Mouse (Mus musculus) heart, postnatal 10 days (tissue): Measurements from ENCODE around the gene Iqce. TPM values are rescaled to one million over a fixed set of nuclear protein-coding genes. Genes with fewer than 3 reads are reported as not detected.
A peak's percentile ranks its signal among the peaks of the same experiment; 100 is the strongest.

ENCODE experiments used
- DNase-seq, 2 experiments: peaks; one replicate each; pipeline ENCODE4 v3.0.0; 2021
- intact Hi-C: fragments of 180-260 bp; cut with DNase I; formaldehyde crosslinking; loops from one replicate; pipeline ENCODE4 v1.15.1; 2025
- total RNA-seq, 2 experiments: library from RNA; stranded (reverse); gene quantifications; 2 replicates each; pipeline ENCODE4 v1.2.3; 2021

The Iqce gene
- total RNA-seq, 2 experiments from 2014 or later, result 10.5 to 10.9 TPM

DNA sequence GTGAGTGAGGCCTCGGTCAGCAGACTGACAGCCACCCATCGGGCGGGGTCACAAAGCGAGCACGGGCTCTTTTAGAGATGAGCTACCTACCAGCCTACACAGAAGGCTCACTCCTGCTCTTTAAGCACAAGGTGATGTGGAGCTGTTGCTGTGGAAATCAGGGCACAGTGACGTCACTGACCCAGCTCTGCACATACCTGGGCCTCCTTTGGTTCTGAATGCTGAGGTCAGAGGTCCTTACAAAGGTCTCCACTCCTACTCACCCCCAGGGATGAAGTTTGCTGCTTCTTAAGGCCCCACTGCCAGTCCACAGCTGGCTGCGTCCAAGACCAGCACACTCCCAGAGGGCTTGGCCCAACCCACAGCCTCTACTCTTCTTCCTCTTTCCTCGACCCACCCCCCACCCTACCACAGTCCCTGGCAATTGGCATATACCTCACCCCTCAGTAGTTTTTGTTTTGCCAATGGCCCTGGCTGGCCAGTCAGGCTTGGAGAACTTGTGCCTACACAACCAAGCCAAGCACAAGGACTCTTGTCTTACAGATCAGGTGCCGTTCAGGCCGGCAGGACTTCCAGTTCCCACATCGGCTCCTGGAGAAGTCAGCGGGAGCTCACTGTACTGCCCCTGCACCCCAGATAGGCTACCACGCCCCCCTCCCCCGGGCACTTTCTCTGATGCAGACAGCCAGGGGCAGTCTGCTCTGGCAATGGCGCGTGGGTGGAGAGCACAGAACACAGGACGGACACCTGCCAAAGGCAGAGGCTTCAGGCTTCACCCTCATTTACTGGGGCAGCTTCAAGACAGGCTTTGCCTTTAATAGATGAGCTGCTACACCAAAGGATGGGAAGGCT is 39.2 kb downstream of the Iqce start:
- no peak for DNase-seq
- intact Hi-C loops, result loop anchor here (5.0 kb wide), 1 partner anchor 36 kb away; no protein-coding TSS in a partner anchor

DNA sequence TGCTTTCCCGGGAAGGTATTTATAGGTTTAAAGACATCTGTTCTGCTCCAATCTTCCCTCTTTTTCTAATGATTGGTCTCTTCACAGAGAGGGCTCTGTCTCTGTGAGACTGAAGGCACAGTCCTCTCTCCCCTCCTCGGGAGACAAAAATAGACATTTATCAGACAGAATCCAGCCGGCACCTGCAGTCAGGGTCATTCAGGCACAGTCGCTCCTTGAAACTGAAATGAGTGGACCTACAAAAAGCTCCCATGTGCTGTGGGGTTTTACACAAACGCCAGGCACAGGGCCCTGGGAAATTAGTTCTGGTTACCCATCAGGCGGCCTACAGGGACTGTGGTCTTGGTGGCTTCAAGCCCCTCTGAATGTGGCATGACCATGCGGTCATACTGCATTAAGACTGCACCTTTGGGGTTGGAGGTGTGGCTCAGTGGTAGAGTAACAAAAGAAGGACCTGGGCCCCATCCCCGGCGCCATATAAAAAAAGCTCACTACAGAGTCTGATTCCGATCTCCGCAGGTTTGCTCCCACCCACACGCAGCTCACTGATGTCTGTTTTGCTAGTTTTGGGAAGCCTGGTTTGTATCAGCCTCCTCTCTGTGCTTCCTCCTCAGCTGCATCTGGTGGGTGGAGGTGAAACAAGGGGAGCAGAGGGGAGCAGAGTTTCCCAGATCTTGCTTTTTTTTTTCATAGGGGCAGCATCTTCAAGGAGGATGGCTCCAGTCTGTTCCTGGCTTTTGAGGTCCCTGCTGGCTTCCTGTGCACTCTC is 40.1 kb downstream of the Iqce start:
- intact Hi-C loops, result loop anchor here (5.0 kb wide), 1 partner anchor 35 kb away; no protein-coding TSS in a partner anchor
- DNase-seq, result peak in 1 of 2 experiments; percentile 35

DNA sequence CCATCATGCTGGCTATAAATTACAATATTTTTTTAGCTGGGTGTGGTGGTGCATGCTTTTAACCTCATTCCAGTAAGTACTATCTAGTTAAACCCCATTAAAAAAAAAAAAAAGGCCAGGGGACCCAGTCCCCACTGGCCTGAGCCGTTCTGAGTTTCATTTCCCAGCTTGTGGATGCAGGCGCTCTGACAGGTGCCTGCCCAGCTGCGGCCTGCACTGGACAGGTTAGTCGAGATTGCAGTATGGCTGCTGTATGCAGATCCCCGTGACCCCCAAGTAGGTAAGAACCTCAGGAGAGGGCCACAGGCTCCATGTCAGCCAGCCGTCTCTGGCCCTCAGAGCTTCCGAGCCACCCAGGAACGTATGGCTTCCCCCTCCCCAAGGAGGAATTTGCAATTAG is 40.8 kb downstream of the Iqce start:
- intact Hi-C loops, result loop anchor here (5.0 kb wide), 1 partner anchor 34 kb away; no protein-coding TSS in a partner anchor
- DNase-seq, result no peak

DNA sequence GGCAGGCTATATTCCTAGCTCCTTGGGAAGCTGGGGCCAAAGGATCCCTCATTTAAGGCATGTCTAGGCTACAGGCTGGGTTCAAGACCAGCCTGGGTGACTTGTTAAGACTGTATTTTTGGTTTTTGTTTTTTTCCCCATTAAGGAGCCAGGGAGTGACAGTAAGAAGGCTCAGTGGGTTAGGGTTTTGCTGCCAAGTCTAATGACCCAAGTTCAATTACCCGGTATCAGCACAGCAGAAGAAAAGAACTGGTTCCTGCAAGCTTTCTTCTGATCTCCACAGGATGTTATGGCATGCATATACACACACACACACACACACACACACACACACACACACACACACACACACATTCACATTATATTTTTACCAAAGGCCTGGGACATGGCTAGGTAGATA is 41.8 kb downstream of the Iqce start:
- intact Hi-C loops, result loop anchor here (5.0 kb wide), 1 partner anchor 33 kb away; no protein-coding TSS in a partner anchor
- no peak for DNase-seq

DNA sequence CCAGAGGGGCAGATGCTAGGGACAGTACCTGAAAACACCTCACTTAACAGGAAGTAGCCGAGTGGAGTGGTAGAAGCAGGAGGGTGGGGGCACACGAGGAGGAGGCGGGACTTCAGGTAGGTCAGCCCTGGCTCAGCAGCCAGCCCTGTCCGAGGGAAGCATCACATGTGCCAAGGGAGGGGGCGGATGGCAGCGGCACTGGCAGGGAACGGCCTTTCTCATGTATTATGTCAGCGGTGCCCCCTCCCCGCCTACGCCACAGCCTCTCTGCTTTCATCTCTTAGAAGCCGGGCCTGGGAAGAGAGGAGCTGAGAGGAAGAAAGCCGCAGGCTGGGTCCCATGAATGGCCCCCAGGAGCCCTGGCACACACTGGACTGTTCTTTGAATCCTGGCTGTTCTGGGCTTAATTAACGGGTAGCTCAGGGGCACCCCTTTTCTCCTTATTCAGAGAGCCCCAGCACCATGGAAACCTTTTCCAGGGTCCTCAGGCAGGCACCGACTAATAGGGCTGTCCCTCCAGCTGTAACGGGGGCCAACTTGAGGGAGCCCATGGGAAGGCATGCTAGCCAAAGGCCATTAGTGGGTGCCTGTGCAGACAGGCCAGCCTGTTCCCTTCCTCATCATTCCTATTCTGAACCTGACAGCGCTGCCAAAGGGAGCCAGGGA is 42.4 kb downstream of the Iqce start:
- intact Hi-C loops, result loop anchor here (5.0 kb wide), 1 partner anchor 32 kb away; no protein-coding TSS in a partner anchor
- DNase-seq, result no peak

DNA sequence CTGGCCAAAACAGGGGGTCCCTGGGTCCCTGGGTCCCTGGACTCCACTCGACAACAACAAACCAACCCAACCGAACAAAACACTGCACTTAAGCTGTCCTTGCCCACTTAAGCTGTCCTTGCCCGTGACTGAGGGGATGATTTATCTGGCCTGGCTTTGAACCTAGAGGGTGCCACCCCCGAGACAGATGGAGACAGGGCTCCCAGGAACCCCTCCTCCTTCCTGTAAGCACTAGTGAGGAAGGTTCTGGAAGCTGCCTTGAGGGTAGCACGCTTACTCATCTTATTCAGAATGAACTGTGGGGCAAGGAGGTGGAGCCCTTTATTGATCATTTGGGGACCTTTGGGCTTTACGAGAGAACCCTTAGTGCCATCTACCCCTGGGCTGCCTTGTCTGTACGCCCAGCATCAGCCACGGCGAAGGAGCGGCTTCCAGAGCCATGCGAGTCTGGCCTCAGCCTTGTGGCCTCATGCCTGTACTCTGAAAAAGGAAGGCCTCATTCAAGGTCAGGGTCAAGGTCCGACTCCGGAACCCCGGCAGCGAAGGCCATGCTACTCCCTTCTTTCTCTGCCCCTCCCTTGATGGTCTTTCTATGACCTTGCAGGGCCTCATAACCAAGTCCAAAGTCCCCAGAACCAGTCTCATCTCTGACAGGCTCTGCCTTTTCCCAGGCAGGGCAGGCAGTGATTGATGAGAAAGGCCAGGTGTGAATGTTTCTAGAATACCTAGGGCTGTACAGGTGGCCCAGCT is 47.9 kb downstream of the Iqce start:
- intact Hi-C loops, result no loop called here
- no peak for DNase-seq

DNA sequence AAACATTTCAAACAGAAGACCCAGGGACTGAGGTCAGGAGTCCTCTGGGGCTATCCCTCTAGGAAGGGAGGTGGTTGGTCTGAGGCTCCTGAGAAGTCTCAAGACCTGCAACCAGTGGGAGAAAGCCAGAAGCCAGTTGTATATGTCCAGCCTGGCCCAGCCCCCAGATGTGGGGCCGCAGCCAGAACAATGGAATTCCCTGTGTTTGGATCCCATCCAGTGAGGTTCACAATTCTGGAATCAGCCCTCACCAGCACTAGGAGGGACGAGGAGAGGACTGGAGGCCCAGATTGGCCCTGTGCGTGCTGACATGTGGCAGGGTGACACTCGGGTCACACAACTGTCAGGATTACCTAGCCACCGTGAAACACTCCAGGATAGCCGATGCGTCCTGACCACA is 49.6 kb downstream of the Iqce start:
- intact Hi-C loops, result no loop called here

DNA sequence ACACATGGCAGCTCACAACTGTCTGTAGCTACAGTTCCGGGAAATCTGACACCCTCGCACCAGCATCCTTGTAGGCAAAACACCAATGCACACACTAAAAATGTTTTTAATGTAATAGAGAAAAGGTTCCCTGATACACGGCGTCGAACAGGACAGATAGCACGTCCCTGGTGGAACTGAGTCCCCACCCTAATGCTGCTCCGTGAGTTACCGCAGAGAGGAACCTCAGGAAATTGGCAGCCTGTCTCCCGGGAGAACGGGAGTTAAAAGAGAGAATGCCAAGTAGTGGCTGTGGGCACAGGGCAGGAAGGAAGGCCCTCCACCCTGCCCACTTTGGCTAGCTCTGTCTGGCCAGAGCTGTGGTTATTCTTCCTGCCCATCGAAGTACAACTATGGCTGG is 50.9 kb downstream of the Iqce start:
- intact Hi-C loops, result no loop called here

More for the DNA sequence above, 49.6 kb downstream of the Iqce start:
- DNase-seq, result peak; percentile 74 to 75

DNA sequence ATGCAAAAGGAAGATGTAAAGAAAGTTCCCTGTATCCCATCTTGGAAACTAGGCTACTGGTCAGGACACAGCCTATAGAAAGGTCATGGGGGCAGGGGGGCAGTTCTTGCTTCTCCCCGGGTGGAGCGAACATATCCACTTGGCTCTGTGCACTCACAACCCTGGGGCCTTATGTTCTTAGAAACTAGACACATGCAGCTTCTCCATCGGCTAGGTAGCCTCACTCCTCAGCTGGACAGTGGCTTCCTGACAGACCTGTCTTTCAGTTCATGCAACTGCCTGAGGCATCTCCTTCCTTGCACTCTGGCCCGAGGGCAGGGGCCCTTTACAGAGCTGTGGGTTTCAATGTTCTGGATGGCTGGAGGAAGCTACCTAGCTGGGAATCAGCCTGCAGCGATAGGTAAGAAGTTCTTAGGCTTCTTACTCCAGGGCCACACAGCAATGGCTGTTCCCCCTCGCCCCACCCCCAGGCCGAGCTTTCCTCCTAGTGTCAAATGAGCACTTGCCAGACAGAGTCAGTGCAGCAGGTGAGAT is 52.2 kb downstream of the Iqce start:
- intact Hi-C loops, result no loop called here
- no peak for DNase-seq

More for the DNA sequence above, 50.9 kb downstream of the Iqce start:
- DNase-seq, result no peak

DNA sequence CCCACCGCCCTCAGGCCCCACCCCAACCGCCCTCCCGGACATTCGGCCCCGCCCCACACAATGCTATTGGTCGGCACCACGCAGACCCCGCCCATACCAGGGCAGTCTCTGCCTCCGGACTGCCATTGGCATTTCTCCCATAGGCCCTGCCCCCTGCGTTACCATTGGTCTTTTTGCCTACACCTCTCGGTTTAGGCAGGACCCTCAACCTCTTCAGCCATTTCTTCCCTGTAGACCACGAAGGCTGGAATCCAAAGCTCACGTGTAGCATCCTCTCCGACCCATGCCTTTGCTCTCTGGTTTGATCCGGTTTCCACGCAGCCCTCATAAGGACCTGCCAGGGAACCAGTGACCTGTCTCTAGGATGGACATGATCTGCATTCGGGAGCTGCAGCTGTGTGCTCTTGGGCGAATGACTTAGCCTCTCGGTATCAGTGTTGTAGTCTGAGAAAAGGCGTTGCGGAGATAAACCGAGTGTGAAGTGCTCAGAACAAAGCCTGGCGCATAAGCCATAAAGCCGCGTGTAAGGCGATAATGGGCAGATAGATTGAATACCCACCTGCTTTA is 53.0 kb downstream of the Iqce start:
- peak; percentile 99 for DNase-seq
- intact Hi-C loops, result no loop called here

DNA sequence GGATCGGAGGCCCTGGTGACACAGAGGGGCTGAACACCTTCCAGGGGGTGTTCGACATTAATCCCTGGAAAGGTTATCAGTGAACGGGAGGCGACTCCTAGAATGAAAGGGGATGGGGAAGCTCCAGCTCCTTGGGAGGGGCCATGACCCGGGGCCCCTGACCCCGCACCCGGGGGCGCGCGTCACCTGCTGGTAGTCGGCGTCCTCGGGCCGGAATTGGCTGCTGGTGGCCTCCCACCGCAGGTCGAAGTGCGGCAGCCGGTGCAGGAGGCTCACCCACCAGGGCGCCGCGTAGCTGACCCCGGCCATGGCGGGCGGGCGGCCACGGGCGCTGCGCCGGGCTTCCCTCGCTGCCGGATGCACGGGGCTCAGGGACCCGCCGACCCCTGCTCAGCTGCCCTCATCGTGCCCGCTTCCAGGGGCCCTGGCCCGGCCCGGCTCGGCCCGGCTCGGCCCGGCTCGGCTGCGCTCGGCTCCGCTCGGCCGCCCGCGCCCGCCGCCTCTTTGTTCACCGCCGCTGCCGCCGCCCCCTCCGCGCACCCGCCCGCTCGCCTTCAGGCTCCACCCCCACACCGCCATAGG is 53.6 kb downstream of the Iqce start, which contains the start of gene Ttyh3:
Gene Ttyh3, minus strand, starts transcription at position 513 of the 582 bp plus-strand sequence.
- no peak for DNase-seq
- intact Hi-C loops, result no loop called here

DNA sequence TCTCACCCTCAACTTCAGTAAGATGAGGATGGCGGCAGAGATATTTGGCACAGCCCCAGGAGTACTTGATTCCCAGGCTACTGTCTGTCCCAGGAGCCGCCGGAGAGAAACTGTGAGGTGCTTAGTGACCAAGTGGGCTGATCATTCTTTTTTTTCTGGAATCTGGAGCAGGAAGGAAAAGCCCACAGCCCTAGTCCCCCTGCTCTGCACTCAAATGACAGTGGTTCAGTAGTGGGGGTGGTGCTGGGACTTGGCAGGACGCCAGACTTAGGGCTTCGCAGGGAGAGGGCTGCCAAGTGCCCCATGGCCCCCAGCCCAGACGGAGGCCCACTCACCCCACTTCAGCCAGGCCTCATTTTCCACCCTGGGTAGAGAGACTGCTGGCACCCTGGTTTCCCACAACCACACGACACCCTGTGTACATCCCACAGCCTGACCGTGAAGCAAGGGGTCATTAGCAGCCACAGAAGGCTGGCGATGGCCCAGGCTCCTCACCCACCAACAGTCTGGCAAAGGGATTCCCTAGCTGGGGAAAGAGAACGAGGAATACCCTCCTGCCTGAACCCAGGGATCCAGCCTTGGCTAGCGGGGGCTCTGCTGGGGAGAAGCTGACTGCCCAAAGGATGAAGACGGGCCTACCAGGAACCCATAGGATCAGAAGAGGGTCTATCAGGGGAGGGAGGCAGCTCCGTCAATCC is 54.2 kb downstream of the Iqce start:
- peak; percentile 56 to 70 for DNase-seq
- intact Hi-C loops, result no loop called here

DNA sequence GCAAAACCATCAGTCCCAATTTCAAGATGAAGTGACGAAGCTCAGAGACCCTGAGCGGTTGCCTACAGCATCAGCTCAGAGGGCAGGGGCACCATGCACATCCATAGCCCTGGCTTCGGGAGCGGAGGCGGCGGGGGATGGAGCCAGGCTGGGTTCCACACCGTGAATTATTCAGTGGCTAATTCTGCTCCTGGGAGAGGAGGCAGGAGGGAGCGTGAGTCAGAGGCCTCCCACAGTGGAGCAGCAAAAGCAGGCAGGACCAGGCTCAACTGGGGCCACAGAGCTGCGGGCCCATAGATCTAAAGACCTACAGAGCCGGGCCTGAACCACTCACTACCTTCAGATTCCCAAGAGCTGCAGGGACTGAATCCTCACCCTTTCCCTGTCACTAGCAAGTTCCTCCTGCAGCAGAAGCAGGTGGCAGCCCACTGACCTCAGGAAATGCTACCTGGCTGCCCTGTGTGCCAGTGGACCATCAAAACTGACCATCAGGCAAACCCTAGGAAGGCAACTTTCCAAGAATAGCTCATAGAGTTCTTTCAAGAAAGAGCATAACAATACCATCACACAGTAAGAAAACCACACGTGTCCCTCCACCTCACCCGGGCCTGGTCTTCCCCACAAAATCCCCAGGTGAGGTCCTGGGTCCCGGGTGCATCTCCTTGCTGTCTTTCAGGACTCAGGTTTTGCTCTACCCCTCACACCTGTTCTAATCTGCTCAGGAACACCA is 55.0 kb downstream of the Iqce start:
- DNase-seq, result no peak
- intact Hi-C loops, result no loop called here

DNA sequence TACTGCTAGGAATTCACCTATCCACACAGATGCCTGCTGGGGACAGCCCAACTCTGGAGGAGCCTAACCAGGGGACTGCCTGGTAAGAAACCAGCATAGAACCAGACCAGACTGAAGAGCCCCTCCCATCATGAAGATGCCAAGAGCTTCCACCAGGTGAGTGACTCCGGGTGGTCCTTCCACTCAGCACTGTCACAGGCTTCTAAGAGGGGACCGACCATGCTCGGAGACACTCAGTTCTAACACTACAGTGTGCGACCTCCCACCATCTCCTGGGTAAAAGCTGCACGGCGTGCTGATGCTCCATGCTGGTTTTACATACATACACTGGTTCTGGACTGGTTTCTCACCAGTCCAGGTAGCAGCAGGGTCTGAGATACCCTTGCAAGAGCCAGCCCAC is 56.0 kb downstream of the Iqce start:
- intact Hi-C loops, result no loop called here

DNA sequence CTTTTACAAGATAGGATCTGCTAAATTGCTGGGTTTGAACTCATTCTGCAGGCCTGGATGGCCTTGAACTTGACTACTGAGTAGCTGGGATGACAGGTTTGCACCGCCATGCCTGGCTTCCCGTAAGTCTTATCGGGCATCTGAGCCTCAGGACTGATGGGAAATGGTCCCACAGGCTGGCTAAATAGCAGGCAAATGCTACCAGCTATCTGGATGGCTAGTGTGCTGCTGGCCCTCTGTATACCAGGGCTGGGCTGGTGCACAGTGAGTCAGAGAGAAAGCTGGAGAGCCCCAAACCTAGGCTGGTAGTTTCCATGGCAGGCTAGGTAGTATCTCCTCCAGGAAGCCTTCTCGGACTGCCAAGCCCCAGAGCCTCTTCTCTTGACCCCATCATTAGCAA is 56.7 kb downstream of the Iqce start:
- DNase-seq, result no peak
- intact Hi-C loops, result no loop called here

More for the DNA sequence above, 56.0 kb downstream of the Iqce start:
- no peak for DNase-seq

DNA sequence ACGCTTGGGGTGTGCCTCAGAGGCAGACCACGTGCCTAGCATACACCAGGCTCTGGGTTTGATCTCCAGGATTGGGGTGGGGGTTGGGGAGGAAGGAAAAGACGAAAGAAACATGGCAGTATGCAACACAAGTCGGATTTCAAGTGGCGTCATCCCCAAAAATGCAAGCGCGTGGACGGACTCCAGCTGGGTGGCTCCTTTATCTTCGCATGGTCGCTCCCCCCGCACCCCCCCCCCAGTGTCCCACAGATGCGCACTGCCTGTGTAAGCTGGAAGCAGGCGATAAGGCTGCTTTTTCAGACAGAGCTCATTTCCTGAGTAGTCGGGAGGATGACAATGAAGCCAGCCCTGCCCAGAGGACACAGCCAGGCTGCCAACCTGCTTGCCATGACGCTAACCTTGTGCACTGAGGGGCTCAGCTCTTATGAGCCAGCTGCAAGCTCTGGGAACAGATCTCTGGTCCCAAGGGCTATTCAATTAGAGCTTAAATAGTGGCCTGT is 57.4 kb downstream of the Iqce start:
- intact Hi-C loops, result no loop called here
- DNase-seq, result peak; percentile 64 to 72

DNA sequence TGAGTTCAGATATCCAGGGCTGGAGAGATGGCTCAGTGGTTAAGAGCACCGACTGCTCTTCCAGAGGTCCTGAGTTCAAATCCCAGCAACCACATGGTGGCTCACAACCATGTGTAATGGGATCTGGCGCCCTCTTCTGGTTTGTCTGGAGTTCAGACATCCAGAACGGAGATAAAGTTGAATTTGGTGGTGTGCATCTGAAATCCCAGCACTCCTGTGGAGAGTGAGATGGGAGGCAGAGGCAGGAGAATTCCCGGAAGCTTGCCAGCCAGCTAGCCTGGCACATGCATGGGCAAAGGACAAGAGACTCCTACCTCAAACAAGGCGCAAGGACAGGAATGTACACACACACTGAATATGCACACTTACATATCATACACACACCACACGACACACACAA is 57.9 kb downstream of the Iqce start:
- no peak for DNase-seq
- intact Hi-C loops, result no loop called here

DNA sequence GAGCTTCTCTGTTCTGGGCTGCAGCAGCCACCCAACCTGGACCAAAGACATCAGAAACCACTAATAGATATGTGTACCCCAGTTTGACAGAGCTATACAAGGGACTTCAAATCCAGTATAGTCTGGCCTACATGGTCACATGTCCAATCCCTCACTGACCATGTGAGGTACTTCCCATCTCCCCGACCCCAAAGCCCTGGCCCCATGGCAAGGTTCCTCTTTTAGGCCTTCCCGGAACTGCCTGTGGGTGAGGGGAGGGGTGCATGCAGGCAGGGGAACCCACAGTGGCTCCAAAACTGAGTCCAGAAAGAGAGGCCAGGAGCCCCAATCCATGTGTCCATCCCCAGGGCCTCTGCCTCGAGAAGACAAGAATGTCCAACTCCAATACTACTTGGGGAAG is 60.1 kb downstream of the Iqce start:
- DNase-seq, result peak in 1 of 2 experiments; percentile 48
- intact Hi-C loops, result no loop called here
